Mouse (Mus musculus) CH12.LX (cell line): Measurements from ENCODE around the gene Dio1. TPM values are rescaled to one million over a fixed set of nuclear protein-coding genes. Genes with fewer than 3 reads are reported as not detected.
A peak's percentile ranks its signal among the peaks of the same experiment; 100 is the strongest.

Experiments used
- DNase-seq: peaks from one replicate; pipeline ENCODE4 v3.0.0-alpha.2; 2013; ENCODE audit errors: extremely low read depth
- H3K27ac ChIP-seq: 2 replicates; pipeline ENCODE4 v1.5.1; 2012; ENCODE audit warnings: low read depth, mild to moderate bottlenecking, control low read depth, moderate library complexity; ENCODE audit not compliant: insufficient read depth
- H3K27me3 ChIP-seq: replicated peaks from 2 replicates; pipeline ENCODE3; 2012; ENCODE audit warnings: inconsistent platforms
- H3K36me3 ChIP-seq, 2 experiments: replicated peaks in 1 of 2; 2 replicates each; pipeline versions ENCODE3 to v1.6.1; 2012; ENCODE audit warnings: inconsistent platforms in 1 of 2, low read length in 1 of 2, mild to moderate bottlenecking in 1 of 2, mixed read lengths in 1 of 2, moderate library complexity in 1 of 2; ENCODE audit not compliant: control insufficient read depth in 1 of 2, insufficient read depth in 1 of 2
- H3K4me1 ChIP-seq, 2 experiments: 2 replicates each; pipeline ENCODE4 v1.6.1; 2012; ENCODE audit warnings: inconsistent platforms in 1 of 2, moderate library complexity in 1 of 2; ENCODE audit not compliant: insufficient read depth in 2 of 2, control insufficient read depth in 1 of 2
- H3K4me2 ChIP-seq: 2 replicates; pipeline ENCODE4 v1.6.1; 2012; ENCODE audit warnings: low read depth, mild to moderate bottlenecking, control low read depth; ENCODE audit not compliant: poor library complexity, insufficient read depth, severe bottlenecking
- H3K4me3 ChIP-seq, 3 experiments: fragments of 150-350 bp in 1 of 3; sonication (generic) in 1 of 3; replicated peaks in 1 of 3; 2 replicates each; pipeline versions ENCODE3 to v1.5.1; 2011 to 2012; ENCODE audit warnings: low read depth in 2 of 3, low read length in 2 of 3, mild to moderate bottlenecking in 2 of 3, moderate library complexity in 2 of 3, control low read depth in 1 of 3, improper control_type of control experiment in 1 of 3, inconsistent platforms in 1 of 3, mixed read lengths in 1 of 3; ENCODE audit not compliant: poor library complexity in 1 of 3
- H3K79me2 ChIP-seq: replicated peaks from 2 replicates; pipeline ENCODE4 v1.6.1; 2012; ENCODE audit warnings: mild to moderate bottlenecking, moderate library complexity; ENCODE audit not compliant: control insufficient read depth, poor library complexity, insufficient read depth, severe bottlenecking; ENCODE audit errors: extremely low read depth
- H3K9ac ChIP-seq: 2 replicates; pipeline ENCODE4 v1.6.1; 2012; ENCODE audit warnings: low read depth, mild to moderate bottlenecking, control low read depth, moderate library complexity; ENCODE audit not compliant: insufficient read depth
- H3K9me3 ChIP-seq: replicated peaks from 2 replicates; pipeline ENCODE3; 2012; ENCODE audit warnings: low read length, inconsistent platforms, mixed read lengths
- BHLHE40 ChIP-seq: IDR thresholded peaks from 2 replicates; pipeline ENCODE4 v1.6.1; 2011; ENCODE audit warnings: mild to moderate bottlenecking, low read depth, low read length, improper control_type of control experiment
- CHD2 ChIP-seq: IDR thresholded peaks from 2 replicates; pipeline ENCODE4 v1.6.1; 2011; ENCODE audit warnings: low read length, improper control_type of control experiment
- GABPA ChIP-seq: IDR thresholded peaks from 2 replicates; pipeline ENCODE4 v1.6.1; 2012; ENCODE audit warnings: low read depth, low read length, improper control_type of control experiment, inconsistent platforms; ENCODE audit not compliant: insufficient replicate concordance
- HCFC1 ChIP-seq: IDR thresholded peaks from 2 replicates; pipeline ENCODE4 v1.6.1; 2012; ENCODE audit warnings: low read depth, mild to moderate bottlenecking, inconsistent platforms, low read length, improper control_type of control experiment
- JUN ChIP-seq: IDR thresholded peaks from 2 replicates; pipeline ENCODE4 v1.6.1; 2011; ENCODE audit warnings: low read depth, mild to moderate bottlenecking, low read length, improper control_type of control experiment, moderate library complexity; ENCODE audit not compliant: insufficient read depth
- MAZ ChIP-seq: IDR thresholded peaks from 2 replicates; pipeline ENCODE4 v1.6.1; 2012; ENCODE audit warnings: low read depth, mild to moderate bottlenecking, inconsistent platforms, low read length, improper control_type of control experiment, moderate library complexity
- MXI1 ChIP-seq: IDR thresholded peaks from 2 replicates; pipeline ENCODE4 v1.6.1; 2011; ENCODE audit warnings: mild to moderate bottlenecking, low read depth, low read length, improper control_type of control experiment
- MYC ChIP-seq: IDR thresholded peaks from 2 replicates; pipeline ENCODE4 v1.6.1; 2011; ENCODE audit warnings: low read depth, mild to moderate bottlenecking, improper control_type of control experiment, low read length
- NELFE ChIP-seq: IDR thresholded peaks from 2 replicates; pipeline ENCODE4 v1.6.1; 2011; ENCODE audit warnings: low read depth, low read length, improper control_type of control experiment
- POLR2A ChIP-seq: IDR thresholded peaks from 2 replicates; pipeline ENCODE4 v1.6.1; 2011; ENCODE audit warnings: low read depth, mild to moderate bottlenecking, improper control_type of control experiment, low read length
- POLR2AphosphoS2 ChIP-seq: IDR thresholded peaks from 2 replicates; pipeline ENCODE4 v1.6.1; 2011; ENCODE audit warnings: low read depth, low read length, improper control_type of control experiment
- RAD21 ChIP-seq: IDR thresholded peaks from 2 replicates; pipeline ENCODE4 v1.6.1; 2011; ENCODE audit warnings: low read depth, mild to moderate bottlenecking, low read length, improper control_type of control experiment, moderate library complexity
- SIN3A ChIP-seq: IDR thresholded peaks from 2 replicates; pipeline ENCODE4 v1.6.1; 2012; ENCODE audit warnings: low read length, improper control_type of control experiment, inconsistent platforms
- SMC3 ChIP-seq: IDR thresholded peaks from 2 replicates; pipeline ENCODE4 v1.6.1; 2011; ENCODE audit warnings: low read depth, low read length, improper control_type of control experiment
- TCF12 ChIP-seq: IDR thresholded peaks from 2 replicates; pipeline ENCODE4 v1.6.1; 2014; ENCODE audit warnings: low read depth, mild to moderate bottlenecking, inconsistent platforms, low read length, improper control_type of control experiment
- UBTF ChIP-seq: IDR thresholded peaks from 2 replicates; pipeline ENCODE4 v1.6.1; 2012; ENCODE audit warnings: low read depth, mild to moderate bottlenecking, inconsistent platforms, low read length, improper control_type of control experiment, moderate library complexity
- USF2 ChIP-seq: conservative IDR thresholded peaks from 2 replicates; pipeline ENCODE4 v1.6.1; 2011; ENCODE audit warnings: low read depth, low read length, improper control_type of control experiment
- ZMIZ1 ChIP-seq: IDR thresholded peaks from 2 replicates; pipeline ENCODE4 v1.6.1; 2012; ENCODE audit warnings: low read depth, mild to moderate bottlenecking, inconsistent platforms, low read length, improper control_type of control experiment
- ZNF384 ChIP-seq: IDR thresholded peaks from 2 replicates; pipeline ENCODE4 v1.6.1; 2012; ENCODE audit warnings: low read depth, low read length, improper control_type of control experiment, inconsistent platforms
- dilution Hi-C: fragments of 300-500 bp; cut with MboI; formaldehyde crosslinking; loops from 2 replicates; pipeline ENCODE4 v1.14.3; 2020; ENCODE audit warnings: low sequenced_read_pairs; ENCODE audit not compliant: extremely low pct_unique_long_range_greater_than_20kb, extremely low pct_ligation_motif_present
- in situ Hi-C: fragments of 300-500 bp; cut with MboI; formaldehyde crosslinking; loops from 3 replicates; pipeline ENCODE4 v1.14.3; 2019; ENCODE audit warnings: low sequenced_read_pairs, low pct_ligation_motif_present, low pct_unique_long_range_greater_than_20kb, mixed read lengths
- polyA plus RNA-seq: library from polyadenylated mRNA; unstranded; fragments of >175 nt; gene quantifications from 2 replicates; pipeline ENCODE4 v1.2.1, GENCODE M21; 2012; ENCODE audit warnings: low read depth; ENCODE audit not compliant: insufficient read length
- total RNA-seq, 2 experiments: library from RNA; depleted of rRNA; stranded (reverse); fragments of 300-350 nt in 1 of 2; fragments of >200 nt in 1 of 2; gene quantifications; 2 replicates each; pipeline ENCODE4 v1.2.3; 2012 to 2014

Dio1 gene
- total and polyA plus RNA-seq, 3 experiments = 0.23 to 1.3 (median 0.25) TPM

- in situ Hi-C loops = no loop called here
- Histone ChIP-seq H3K9me3 (no peaks in the 10 kb centered on the region), H3K4me1 (peaks cover 15 to 61% of the 10 kb centered on the region in 2 experiments), H3K27ac (no peak overlapping the region), H3K36me3 (no peaks in the 10 kb centered on the region), H3K4me2 (peak overlapping the region; percentile 40; the same call in 1 of the 2 replicates), H3K4me3 (no peak overlapping the region), H3K79me2 (no peaks in the 10 kb centered on the region), H3K27me3 (no peaks in the 10 kb centered on the region), H3K9ac (no peak overlapping the region)
- no peak for TF ChIP-seq RAD21
- no peak for TF ChIP-seq ZNF384
- no peak for TF ChIP-seq MAZ
- no peak for TF ChIP-seq CHD2
- no peak for TF ChIP-seq SIN3A
- TF ChIP-seq UBTF = no peak
- TF ChIP-seq GABPA = no peak
- TF ChIP-seq TCF12 = no peak
- TF ChIP-seq POLR2A = no peak
- TF ChIP-seq USF2 = no peak
- no peak for TF ChIP-seq BHLHE40
- TF ChIP-seq ZMIZ1 = no peak
- TF ChIP-seq MXI1 = no peak
- TF ChIP-seq MYC = no peak
- TF ChIP-seq HCFC1 = no peak
- no peak for TF ChIP-seq JUN
- TF ChIP-seq POLR2AphosphoS2 = no peak
- no peak for TF ChIP-seq NELFE
- no peak for TF ChIP-seq SMC3
- dilution Hi-C loops = no loop called here
- DNase-seq = peak; percentile 45
These were observed 4.1 kb downstream of the Dio1 start for GRCm38 (mm10) chr4:107302832-107303231.

GRCm38 (mm10) chr4:107302221-107302620, 4.7 kb downstream of the Dio1 start:
- H3K4me3 ChIP-seq = no peak overlapping the region
- in situ Hi-C loops = no loop called here
- no peaks in the 10 kb centered on the region for H3K27me3 ChIP-seq
- H3K9ac ChIP-seq = no peak overlapping the region
- no peaks in the 10 kb centered on the region for H3K79me2 ChIP-seq
- H3K4me2 ChIP-seq = no peak overlapping the region
- no peak for TF ChIP-seq POLR2A
- H3K4me1 ChIP-seq = peaks cover 15 to 55% of the 10 kb centered on the region in 2 experiments
- no peaks in the 10 kb centered on the region for H3K9me3 ChIP-seq
- dilution Hi-C loops = no loop called here
- H3K27ac ChIP-seq = no peak overlapping the region
- no peaks in the 10 kb centered on the region for H3K36me3 ChIP-seq
- DNase-seq = no peak
